In the genomic region with DNA sequence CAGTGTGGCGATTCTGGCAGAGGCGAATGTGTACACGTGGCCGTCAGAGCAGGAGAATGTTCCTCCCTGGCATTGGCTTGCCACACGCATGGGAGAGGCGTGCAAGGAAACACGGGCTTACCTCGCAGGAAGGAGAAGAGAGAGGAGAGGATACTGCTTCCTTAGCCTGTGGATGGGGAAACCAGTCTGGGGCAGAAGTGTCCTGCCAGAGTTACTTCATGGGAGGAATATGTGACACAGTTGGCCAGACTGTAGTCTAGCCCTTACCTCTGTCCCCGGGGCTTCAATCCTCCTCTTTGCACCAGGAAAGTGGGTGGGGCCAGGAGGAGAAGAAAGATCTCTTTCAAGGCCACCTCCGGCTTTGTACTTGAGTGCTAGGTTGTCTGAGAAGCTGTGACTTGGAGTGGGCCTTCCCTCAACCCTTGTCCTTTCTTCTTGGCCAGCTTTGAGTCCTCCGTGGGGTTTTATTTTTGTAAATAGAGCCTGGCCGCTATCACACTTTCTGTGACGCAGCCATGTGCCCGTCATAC, we compare ENCODE assay signal across 9 mouse cellular contexts. TPM values are rescaled to one million over a fixed set of nuclear protein-coding genes. Genes with fewer than 3 reads are reported as not detected.
A peak's percentile ranks its signal among the peaks of the same experiment; 100 is the strongest.
DNase-seq lines count a peak whose midpoint lies in the region; ATAC-seq and TF ChIP-seq lines count a peak whose summit lies in the region.
"Had no signal": no experiment of that assay in that cellular context is flagged by ENCODE, and none has a peak within 500 bp of the region (broad histone marks: within the 10 kb centered on the region; RNA-seq: fewer than 3 reads in every experiment).

No protein-coding gene starts in this region.

- peaks cover 45% of the 10 kb centered on the region for H3K4me1 ChIP-seq in heart, embryonic 11.5 days (ENCODE audit: control insufficient read depth, insufficient read depth, low read length)
- H3K4me1 ChIP-seq in midbrain, embryonic 14.5 days (ENCODE audit: control insufficient read depth, insufficient read depth, low read length), result peaks cover 41% of the 10 kb centered on the region
- peaks cover 37% of the 10 kb centered on the region for H3K4me1 ChIP-seq in midbrain, embryonic 16.5 days (ENCODE audit: control insufficient read depth, insufficient read depth, low read length)
- peaks cover 45% of the 10 kb centered on the region for H3K4me1 ChIP-seq in hindbrain, embryonic 16.5 days (ENCODE audit: control insufficient read depth, insufficient read depth, low read depth, low read length)
- H3K4me1 ChIP-seq in stomach, postnatal 0 days (replicated peaks; ENCODE audit: control insufficient read depth, insufficient read depth), result peaks cover 20% of the 10 kb centered on the region

- ATAC-seq in heart, embryonic 11.5 days (replicated peaks; ENCODE audit: insufficient number of reproducible peaks, low FRiP score, low TSS enrichment), result no peak
- ATAC-seq in midbrain, embryonic 14.5 days (ENCODE audit: low FRiP score, low TSS enrichment), result no peak
- no peak for ATAC-seq in midbrain, embryonic 16.5 days
- ATAC-seq in hindbrain, embryonic 16.5 days, result no peak
- no peak for ATAC-seq in stomach, postnatal 0 days (ENCODE audit: low FRiP score, low TSS enrichment)

- 72% methylated on average over 14 of the region's 14 CpGs for WGBS in heart, embryonic 11.5 days (ENCODE audit: insufficient replicate concordance)
- WGBS in midbrain, embryonic 14.5 days, result 82% methylated on average over 14 of the region's 14 CpGs
- 77% methylated on average over 14 of the region's 14 CpGs for WGBS in midbrain, embryonic 16.5 days
- WGBS in hindbrain, embryonic 16.5 days, result 82% methylated on average over 14 of the region's 14 CpGs
- WGBS in stomach, postnatal 0 days, result 57% methylated on average over 14 of the region's 14 CpGs

- TF ChIP-seq EP300 in stomach, postnatal 0 days (optimal IDR thresholded peaks at IDR 0.05), result no peak

- no peaks in the 10 kb centered on the region for H3K36me3 ChIP-seq in heart, embryonic 11.5 days (ENCODE audit: control insufficient read depth, insufficient read depth, low read length)
- H3K36me3 ChIP-seq in midbrain, embryonic 14.5 days (ENCODE audit: control insufficient read depth, insufficient read depth, low read length), result no peaks in the 10 kb centered on the region
- H3K36me3 ChIP-seq in midbrain, embryonic 16.5 days (ENCODE audit: control insufficient read depth, insufficient read depth, low read length), result no peaks in the 10 kb centered on the region
- H3K36me3 ChIP-seq in hindbrain, embryonic 16.5 days (ENCODE audit: control insufficient read depth, insufficient read depth, low read length), result no peaks in the 10 kb centered on the region
- no peaks in the 10 kb centered on the region for H3K36me3 ChIP-seq in stomach, postnatal 0 days (ENCODE audit: control insufficient read depth, insufficient read depth, low read length)

- no peak overlapping the region for H3K4me3 ChIP-seq in heart, embryonic 11.5 days (ENCODE audit: low read depth, low read length)
- H3K4me3 ChIP-seq in midbrain, embryonic 14.5 days (replicated peaks; ENCODE audit: low read depth, low read length), result no peak overlapping the region
- H3K4me3 ChIP-seq in midbrain, embryonic 16.5 days (ENCODE audit: low read depth, low read length), result no peak overlapping the region
- no peak overlapping the region for H3K4me3 ChIP-seq in hindbrain, embryonic 16.5 days (ENCODE audit: low read length)
- H3K4me3 ChIP-seq in stomach, postnatal 0 days (ENCODE audit: low read depth, low read length), result no peak overlapping the region
- H3K4me3 ChIP-seq: erythroblast, embryonic 14.5 days had no signal

- no peaks in the 10 kb centered on the region for H3K9me3 ChIP-seq in heart, embryonic 11.5 days (replicated peaks; ENCODE audit: control insufficient read depth, low read length)
- no peaks in the 10 kb centered on the region for H3K9me3 ChIP-seq in midbrain, embryonic 14.5 days (ENCODE audit: control insufficient read depth, low read length)
- no peaks in the 10 kb centered on the region for H3K9me3 ChIP-seq in midbrain, embryonic 16.5 days (replicated peaks; ENCODE audit: control insufficient read depth, low read length, poor library complexity, severe bottlenecking)
- H3K9me3 ChIP-seq in hindbrain, embryonic 16.5 days (ENCODE audit: control insufficient read depth, low read length), result no peaks in the 10 kb centered on the region
- H3K9me3 ChIP-seq in stomach, postnatal 0 days (ENCODE audit: control insufficient read depth, low read length), result no peaks in the 10 kb centered on the region

- H3K4me2 ChIP-seq in heart, embryonic 11.5 days, result no peak overlapping the region
- peak overlapping the region; percentile 86; the same call in 1 of the 2 replicates for H3K4me2 ChIP-seq in midbrain, embryonic 14.5 days (ENCODE audit: low read length)
- no peak overlapping the region; the same call in 1 of the 2 replicates for H3K4me2 ChIP-seq in midbrain, embryonic 16.5 days (ENCODE audit: low read length)
- peak overlapping the region; percentile 1; the same call in 1 of the 2 replicates for H3K4me2 ChIP-seq in hindbrain, embryonic 16.5 days (ENCODE audit: low read length)
- peak overlapping the region; percentile 24; the same call in 1 of the 2 replicates for H3K4me2 ChIP-seq in stomach, postnatal 0 days (replicated peaks; ENCODE audit: low read depth)

- TF ChIP-seq CTCF in stomach, postnatal 0 days (IDR thresholded peaks at IDR 0.05; ENCODE audit: low read depth), result no peak

- H3K9ac ChIP-seq in heart, embryonic 11.5 days (ENCODE audit: low read depth, low read length), result no peak overlapping the region
- no peak overlapping the region for H3K9ac ChIP-seq in midbrain, embryonic 14.5 days (replicated peaks; ENCODE audit: low read length)
- H3K9ac ChIP-seq in midbrain, embryonic 16.5 days (ENCODE audit: low read depth, low read length), result no peak overlapping the region
- no peak overlapping the region for H3K9ac ChIP-seq in hindbrain, embryonic 16.5 days (ENCODE audit: low read depth, low read length)
- no peak overlapping the region for H3K9ac ChIP-seq in stomach, postnatal 0 days (ENCODE audit: low read length)

- H3K27ac ChIP-seq in heart, embryonic 11.5 days (ENCODE audit: low read depth, low read length), result peak overlapping the region; percentile 15; the same call in 1 of the 2 replicates
- H3K27ac ChIP-seq in midbrain, embryonic 14.5 days (replicated peaks; ENCODE audit: low read depth, low read length), result no peak overlapping the region
- H3K27ac ChIP-seq in midbrain, embryonic 16.5 days (ENCODE audit: low read length), result no peak overlapping the region
- no peak overlapping the region for H3K27ac ChIP-seq in hindbrain, embryonic 16.5 days (ENCODE audit: low read depth, low read length)
- peak overlapping the region; percentile 41; the same call in 1 of the 2 replicates for H3K27ac ChIP-seq in stomach, postnatal 0 days (replicated peaks)

- no peak for DNase-seq in heart, postnatal 4 days
- no peak for DNase-seq in midbrain, embryonic 14.5 days
- DNase-seq in stomach, postnatal 0 days (ENCODE audit: low spot score), result no peak
- DNase-seq in thymus, postnatal 0 days (ENCODE audit: low spot score), result no peak
- no peak for DNase-seq in urinary bladder, postnatal 14 days (ENCODE audit: low spot score)

- no peaks in the 10 kb centered on the region for H3K27me3 ChIP-seq in heart, embryonic 11.5 days (ENCODE audit: control insufficient read depth, insufficient read depth, low read length)
- no peaks in the 10 kb centered on the region for H3K27me3 ChIP-seq in midbrain, embryonic 14.5 days (ENCODE audit: control insufficient read depth, insufficient read depth, low read length)
- H3K27me3 ChIP-seq in midbrain, embryonic 16.5 days (ENCODE audit: control insufficient read depth, insufficient read depth, low read depth, low read length), result no peaks in the 10 kb centered on the region
- H3K27me3 ChIP-seq in hindbrain, embryonic 16.5 days (replicated peaks; ENCODE audit: control insufficient read depth, insufficient read depth, low read length), result no peaks in the 10 kb centered on the region
- H3K27me3 ChIP-seq in stomach, postnatal 0 days (ENCODE audit: control insufficient read depth, insufficient read depth, low read length), result no peaks in the 10 kb centered on the region

RNA-seq across cellular contexts. Expression of a gene that starts 4.4 kb away (rescaled TPM):
- 5.2 and 5.3 TPM in 2 replicates for polyA plus RNA-seq in heart, embryonic 11.5 days (2014; fragmentation: Nextera tagmentation; extraction: Ambion mirVana)
- 10 to 100 TPM in 1 of 2 experiments, 1 to 10 TPM in 1; 9.9 to 11.0 TPM for total RNA-seq in heart, postnatal 4 days (2021)
- 6.9 and 7.8 TPM in 2 replicates for polyA plus RNA-seq in midbrain, embryonic 14.5 days (2014; fragmentation: Nextera tagmentation; extraction: Ambion mirVana)
- 5.0 and 5.9 TPM in 2 replicates for polyA plus RNA-seq in midbrain, embryonic 16.5 days (2015; fragmentation: Nextera tagmentation; extraction: Ambion mirVana)
- 7.3 and 7.9 TPM in 2 replicates for polyA plus RNA-seq in hindbrain, embryonic 16.5 days (2015; fragmentation: Nextera tagmentation; extraction: Ambion mirVana)
- 16.6 and 20.2 TPM in 2 replicates for polyA plus RNA-seq in stomach, postnatal 0 days (2015; fragmentation: Nextera tagmentation; extraction: Ambion mirVana)
- 8.4 and 8.9 TPM in 2 replicates for polyA plus RNA-seq in thymus, postnatal 0 days (2015; fragmentation: Nextera tagmentation; extraction: Ambion mirVana)

RNA-seq across cellular contexts. Expression of a gene that starts 31.1 kb away (rescaled TPM):
- 81.7 and 85.3 TPM in 2 replicates for polyA plus RNA-seq in heart, embryonic 11.5 days (2014; fragmentation: Nextera tagmentation; extraction: Ambion mirVana)
- 10 to 100 TPM; 32.5 to 34.4 TPM for total RNA-seq in heart, postnatal 4 days (2021)
- polyA plus RNA-seq in midbrain, embryonic 14.5 days (2014; fragmentation: Nextera tagmentation; extraction: Ambion mirVana), result 138 and 165 TPM in 2 replicates
- polyA plus RNA-seq in midbrain, embryonic 16.5 days (2015; fragmentation: Nextera tagmentation; extraction: Ambion mirVana), result 136 TPM in 2 replicates
- 142 and 150 TPM in 2 replicates for polyA plus RNA-seq in hindbrain, embryonic 16.5 days (2015; fragmentation: Nextera tagmentation; extraction: Ambion mirVana)
- polyA plus RNA-seq in stomach, postnatal 0 days (2015; fragmentation: Nextera tagmentation; extraction: Ambion mirVana), result 87.5 and 91.8 TPM in 2 replicates
- polyA plus RNA-seq in thymus, postnatal 0 days (2015; fragmentation: Nextera tagmentation; extraction: Ambion mirVana), result 126 and 129 TPM in 2 replicates

RNA-seq across cellular contexts. Expression of a gene that starts 35.1 kb away (rescaled TPM):
- 0.31 and 0.51 TPM in 2 replicates for polyA plus RNA-seq in heart, embryonic 11.5 days (2014; fragmentation: Nextera tagmentation; extraction: Ambion mirVana)
- total RNA-seq in heart, postnatal 4 days (2021), result under 1 TPM in 1 of 2 experiments, not detected in 1; 0.26 TPM
- polyA plus RNA-seq in midbrain, embryonic 14.5 days (2014; fragmentation: Nextera tagmentation; extraction: Ambion mirVana), result 7.1 and 11.5 TPM in 2 replicates
- 14.5 and 17.1 TPM in 2 replicates for polyA plus RNA-seq in midbrain, embryonic 16.5 days (2015; fragmentation: Nextera tagmentation; extraction: Ambion mirVana)
- 16.9 and 20.4 TPM in 2 replicates for polyA plus RNA-seq in hindbrain, embryonic 16.5 days (2015; fragmentation: Nextera tagmentation; extraction: Ambion mirVana)
- polyA plus RNA-seq in stomach, postnatal 0 days (2015; fragmentation: Nextera tagmentation; extraction: Ambion mirVana), result 0.08 and 0.18 TPM in 2 replicates
- polyA plus RNA-seq in thymus, postnatal 0 days (2015; fragmentation: Nextera tagmentation; extraction: Ambion mirVana), result 0.28 and 0.31 TPM in 2 replicates
- polyA plus RNA-seq: erythroblast, embryonic 14.5 days had no signal

RNA-seq across cellular contexts. Expression of a gene that starts 36.0 kb away (rescaled TPM):
- 0.17 TPM in 1 of 2 replicates, not detected in the other for polyA plus RNA-seq in heart, embryonic 11.5 days (2014; fragmentation: Nextera tagmentation; extraction: Ambion mirVana)
- not detected for total RNA-seq in heart, postnatal 4 days (2021)
- polyA plus RNA-seq in midbrain, embryonic 14.5 days (2014; fragmentation: Nextera tagmentation; extraction: Ambion mirVana), result 0.29 and 1.3 TPM in 2 replicates
- polyA plus RNA-seq in midbrain, embryonic 16.5 days (2015; fragmentation: Nextera tagmentation; extraction: Ambion mirVana), result 0.52 and 1.1 TPM in 2 replicates
- 0.72 and 1.6 TPM in 2 replicates for polyA plus RNA-seq in hindbrain, embryonic 16.5 days (2015; fragmentation: Nextera tagmentation; extraction: Ambion mirVana)
- not detected in 2 replicates for polyA plus RNA-seq in stomach, postnatal 0 days (2015; fragmentation: Nextera tagmentation; extraction: Ambion mirVana)
- polyA plus RNA-seq in thymus, postnatal 0 days (2015; fragmentation: Nextera tagmentation; extraction: Ambion mirVana), result 0.08 TPM in 1 of 2 replicates, not detected in the other
- polyA plus RNA-seq: erythroblast, embryonic 14.5 days had no signal

RNA-seq across cellular contexts. Expression of a gene that starts 47.4 kb away (rescaled TPM):
- 32.9 and 40.9 TPM in 2 replicates for polyA plus RNA-seq in heart, embryonic 11.5 days (2014; fragmentation: Nextera tagmentation; extraction: Ambion mirVana)
- total RNA-seq in heart, postnatal 4 days (2021), result 10 to 100 TPM; 31.6 to 38.6 TPM
- polyA plus RNA-seq in midbrain, embryonic 14.5 days (2014; fragmentation: Nextera tagmentation; extraction: Ambion mirVana), result 20.1 and 24.8 TPM in 2 replicates
- 33.4 and 39.0 TPM in 2 replicates for polyA plus RNA-seq in midbrain, embryonic 16.5 days (2015; fragmentation: Nextera tagmentation; extraction: Ambion mirVana)
- polyA plus RNA-seq in hindbrain, embryonic 16.5 days (2015; fragmentation: Nextera tagmentation; extraction: Ambion mirVana), result 49.6 and 54.3 TPM in 2 replicates
- polyA plus RNA-seq in stomach, postnatal 0 days (2015; fragmentation: Nextera tagmentation; extraction: Ambion mirVana), result 7.4 and 7.7 TPM in 2 replicates
- polyA plus RNA-seq in thymus, postnatal 0 days (2015; fragmentation: Nextera tagmentation; extraction: Ambion mirVana), result 24.3 and 25.3 TPM in 2 replicates

Comparison
In these comparisons a context has a peak if more than half of its experiments do, and no peak if none do; other contexts are left out.
1. H3K4me2 ChIP-seq: peak in midbrain, embryonic 14.5 days (single experiment), hindbrain, embryonic 16.5 days (single experiment) and stomach, postnatal 0 days (single experiment); none in heart, embryonic 11.5 days (single experiment) and midbrain, embryonic 16.5 days (single experiment).
2. H3K27ac ChIP-seq: peak in heart, embryonic 11.5 days (single experiment) and stomach, postnatal 0 days (single experiment); none in midbrain, embryonic 14.5 days (single experiment), midbrain, embryonic 16.5 days (single experiment) and hindbrain, embryonic 16.5 days (single experiment).